Mouse (Mus musculus): ENCODE measurements around the gene Arid5a. TPM values are rescaled to one million over a fixed set of nuclear protein-coding genes. Genes with fewer than 3 reads are reported as not detected.

Arid5a gene
- total RNA-seq, 2 experiments from 2014 or later = 14.9 to 16.4 TPM

GRCm38 (mm10) chr1:36321164-36321563 is 13.6 kb downstream of the Arid5a start:
- no peak for DNase-seq (ENCODE audit: low spot score in 2 of 2)
- intact Hi-C loops (cut with DNase I) = no loop called here

GRCm38 (mm10) chr1:36321829-36322573 is 14.5 kb downstream of the Arid5a start:
- no peak for DNase-seq (ENCODE audit: low spot score in 2 of 2)
- intact Hi-C loops (cut with DNase I) = no loop called here

GRCm38 (mm10) chr1:36323076-36323475 is 15.5 kb downstream of the Arid5a start:
- intact Hi-C loops (cut with DNase I) = loop anchor here (1.0 kb wide), 1 partner anchor 178 kb away; no protein-coding TSS in a partner anchor
- no peak for DNase-seq (ENCODE audit: low spot score in 2 of 2)

- DNase-seq (ENCODE audit: low spot score in 2 of 2) = peak; percentile 55 to 65
- intact Hi-C loops (cut with DNase I) = loop anchor here (1.0 kb wide), 1 partner anchor 177 kb away; no protein-coding TSS in a partner anchor
Measured at GRCm38 (mm10) chr1:36323746-36324448, 16.4 kb downstream of the Arid5a start.

- no peak for DNase-seq (ENCODE audit: low spot score in 2 of 2)
- intact Hi-C loops (cut with DNase I) = no loop called here
Measured at GRCm38 (mm10) chr1:36325900-36326321, 18.4 kb downstream of the Arid5a start.

- DNase-seq (ENCODE audit: low spot score in 2 of 2) = no peak
- intact Hi-C loops (cut with DNase I) = no loop called here
Measured at GRCm38 (mm10) chr1:36326815-36327214, 19.3 kb downstream of the Arid5a start.

GRCm38 (mm10) chr1:36331743-36332142 is 24.2 kb downstream of the Arid5a start:
- intact Hi-C loops (cut with DNase I) = no loop called here
- DNase-seq (ENCODE audit: low spot score in 2 of 2) = no peak

- intact Hi-C loops (cut with DNase I) = no loop called here
- no peak for DNase-seq (ENCODE audit: low spot score in 2 of 2)
Measured at GRCm38 (mm10) chr1:36332955-36333887, 25.7 kb downstream of the Arid5a start.

- DNase-seq (ENCODE audit: low spot score in 2 of 2) = no peak
- intact Hi-C loops (cut with DNase I) = no loop called here
Measured at GRCm38 (mm10) chr1:36342547-36342946, 35.0 kb downstream of the Arid5a start.

GRCm38 (mm10) chr1:36352351-36352750 is 44.8 kb downstream of the Arid5a start:
- DNase-seq (ENCODE audit: low spot score in 2 of 2) = peak; percentile 44 to 84
- intact Hi-C loops (cut with DNase I) = no loop called here

GRCm38 (mm10) chr1:36356955-36357695 is 49.6 kb downstream of the Arid5a start:
- intact Hi-C loops (cut with DNase I) = no loop called here
- peak in 1 of 2 experiments; percentile 17 for DNase-seq (ENCODE audit: low spot score in 2 of 2)

- DNase-seq (ENCODE audit: low spot score in 2 of 2) = no peak
- intact Hi-C loops (cut with DNase I) = loop anchor here (2.0 to 5.0 kb wide), 2 partner anchors 103 to 145 kb away; partner anchors contain the start of genes Cnnm3 and Cnnm4
Measured at GRCm38 (mm10) chr1:36367698-36368097, 60.2 kb downstream of the Arid5a start.

GRCm38 (mm10) chr1:36368112-36368968 is 60.8 kb downstream of the Arid5a start:
- peak in 1 of 2 experiments; percentile 18 for DNase-seq (ENCODE audit: low spot score in 2 of 2)
- intact Hi-C loops (cut with DNase I) = loop anchor here (2.0 to 5.0 kb wide), 2 partner anchors 102 to 144 kb away; partner anchors contain the start of genes Cnnm3 and Cnnm4

- intact Hi-C loops (cut with DNase I) = loop anchor here (2.0 to 5.0 kb wide), 2 partner anchors 102 to 143 kb away; partner anchors contain the start of genes Cnnm3 and Cnnm4
- peak; percentile 84 to 87 for DNase-seq (ENCODE audit: low spot score in 2 of 2)
Measured at GRCm38 (mm10) chr1:36368969-36369645, 61.6 kb downstream of the Arid5a start, which contains the start of gene Kansl3. Gene Kansl3, minus strand, starts transcription at chr1:36369181.

GRCm38 (mm10) chr1:36370918-36371317 is 63.4 kb downstream of the Arid5a start:
- no peak for DNase-seq (ENCODE audit: low spot score in 2 of 2)
- intact Hi-C loops (cut with DNase I) = no loop called here

- intact Hi-C loops (cut with DNase I) = no loop called here
- DNase-seq (ENCODE audit: low spot score in 2 of 2) = no peak
Measured at GRCm38 (mm10) chr1:36371934-36372845, 64.7 kb downstream of the Arid5a start, which contains the start of gene Fer1l5. Gene Fer1l5, plus strand, starts transcription at chr1:36372291.

Measured in left cerebral cortex, postnatal 25 days (tissue).